Mouse (Mus musculus) olfactory bulb, adult 2 months (tissue): ENCODE results near the gene Cap2.

Experiments
- CTCF ChIP-seq: fragments of 200-500 bp; IDR thresholded peaks from 2 replicates; pipeline ENCODE4 v1.5.1; 2012; ENCODE audit warnings: low read depth, mild to moderate bottlenecking, low read length, moderate library complexity; ENCODE audit not compliant: insufficient read depth
- POLR2A ChIP-seq: fragments of 200-500 bp; IDR thresholded peaks from 2 replicates; pipeline ENCODE4 v1.6.1; 2012; ENCODE audit warnings: mild to moderate bottlenecking, low read depth, low read length, moderate library complexity; ENCODE audit not compliant: insufficient read depth

- TF ChIP-seq CTCF (no peak), POLR2A (no peak)
These were observed 140.7 kb downstream of the Cap2 start for GRCm38 (mm10) chr13:46642318-46642717.
